Mouse (Mus musculus): ENCODE results near the gene Hoxb3. TPM values are rescaled to one million over a fixed set of nuclear protein-coding genes. Genes with fewer than 3 reads are reported as not detected.

Hoxb3 gene
- total RNA-seq, 2 experiments from 2014 or later = 0.89 to 1.6 TPM

- DNase-seq = no peak
Measured at GRCm38 (mm10) chr11:96340698-96341365, 17.7 kb downstream of the Hoxb3 start.

- no peak for DNase-seq
Measured at GRCm38 (mm10) chr11:96341701-96342575, 18.8 kb downstream of the Hoxb3 start.

DNA sequence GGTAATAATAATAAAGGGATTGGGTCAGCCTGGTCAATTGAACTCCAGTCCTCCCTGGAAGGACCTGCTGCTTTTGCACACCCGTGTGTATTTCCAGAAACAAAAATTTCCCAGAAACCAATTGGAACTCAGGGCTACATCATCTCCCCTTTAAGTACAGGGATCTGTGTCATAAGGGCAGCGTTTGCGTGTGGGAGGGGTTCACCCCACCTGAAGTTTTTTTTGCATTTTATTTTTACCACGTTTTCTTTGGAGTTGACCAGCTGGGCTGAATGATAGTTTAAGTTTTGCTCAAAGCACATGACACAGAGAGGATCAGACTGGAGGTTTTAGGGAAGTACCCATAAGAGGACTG is 19.4 kb downstream of the Hoxb3 start:
- DNase-seq = no peak

DNA sequence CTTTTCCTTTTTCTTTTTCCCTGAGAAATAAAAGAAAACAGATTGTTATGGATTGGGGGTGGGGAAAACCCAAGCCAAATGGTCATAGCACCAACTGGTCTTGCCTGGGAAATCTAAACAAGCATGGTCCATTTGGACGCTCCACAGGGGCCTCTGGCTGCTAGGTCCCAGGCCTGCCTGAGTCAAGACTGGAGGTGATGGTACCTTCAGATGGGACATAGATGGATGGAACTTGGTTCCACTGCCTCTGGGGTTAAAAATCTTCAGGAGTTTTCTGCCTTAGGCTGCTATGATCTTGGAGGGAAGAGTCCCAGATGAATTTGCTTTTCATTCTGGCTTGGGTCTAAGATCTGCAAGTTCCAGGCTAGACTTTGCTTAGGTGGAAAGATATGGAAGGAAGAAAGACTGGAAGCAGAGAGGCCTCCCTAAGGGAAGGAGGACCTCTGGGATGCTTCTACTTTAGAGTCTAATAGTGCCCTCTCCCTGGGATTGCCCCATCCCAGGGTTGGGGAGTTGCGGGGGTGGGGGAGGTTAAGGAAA is 20.1 kb downstream of the Hoxb3 start:
- no peak for DNase-seq

GRCm38 (mm10) chr11:96344061-96344877 is 21.1 kb downstream of the Hoxb3 start:
- DNase-seq = no peak

- DNase-seq = no peak
Measured at GRCm38 (mm10) chr11:96344878-96345159, 21.7 kb downstream of the Hoxb3 start.

DNA sequence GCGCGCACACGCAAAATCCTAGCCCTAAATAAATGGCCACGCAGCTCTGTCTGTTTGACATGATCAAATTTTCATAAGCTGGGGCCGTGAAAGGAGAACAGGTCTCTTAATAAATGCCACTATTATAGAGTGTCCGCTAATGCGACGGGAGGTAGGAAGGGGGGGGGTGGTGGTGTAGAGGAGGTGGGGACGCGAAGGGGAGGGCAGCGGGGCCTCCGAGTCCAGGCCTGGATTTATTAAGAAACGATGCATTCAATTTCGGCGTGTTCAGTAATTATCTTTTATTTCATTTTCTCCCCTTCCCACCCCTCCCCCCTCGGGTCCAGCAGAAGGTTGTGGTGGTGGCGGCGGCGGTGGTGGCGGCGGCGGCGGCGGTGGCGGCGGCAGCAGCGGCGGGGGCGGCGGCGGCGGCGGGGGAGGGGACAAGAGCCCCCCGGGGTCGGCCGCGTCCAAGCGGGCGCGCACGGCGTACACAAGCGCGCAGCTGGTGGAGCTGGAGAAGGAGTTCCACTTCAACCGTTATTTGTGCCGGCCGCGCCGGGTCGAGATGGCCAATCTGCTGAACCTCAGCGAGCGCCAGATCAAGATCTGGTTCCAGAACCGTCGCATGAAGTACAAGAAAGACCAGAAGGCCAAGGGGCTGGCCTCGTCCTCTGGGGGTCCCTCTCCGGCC is 22.2 kb downstream of the Hoxb3 start:
- DNase-seq = no peak

DNA sequence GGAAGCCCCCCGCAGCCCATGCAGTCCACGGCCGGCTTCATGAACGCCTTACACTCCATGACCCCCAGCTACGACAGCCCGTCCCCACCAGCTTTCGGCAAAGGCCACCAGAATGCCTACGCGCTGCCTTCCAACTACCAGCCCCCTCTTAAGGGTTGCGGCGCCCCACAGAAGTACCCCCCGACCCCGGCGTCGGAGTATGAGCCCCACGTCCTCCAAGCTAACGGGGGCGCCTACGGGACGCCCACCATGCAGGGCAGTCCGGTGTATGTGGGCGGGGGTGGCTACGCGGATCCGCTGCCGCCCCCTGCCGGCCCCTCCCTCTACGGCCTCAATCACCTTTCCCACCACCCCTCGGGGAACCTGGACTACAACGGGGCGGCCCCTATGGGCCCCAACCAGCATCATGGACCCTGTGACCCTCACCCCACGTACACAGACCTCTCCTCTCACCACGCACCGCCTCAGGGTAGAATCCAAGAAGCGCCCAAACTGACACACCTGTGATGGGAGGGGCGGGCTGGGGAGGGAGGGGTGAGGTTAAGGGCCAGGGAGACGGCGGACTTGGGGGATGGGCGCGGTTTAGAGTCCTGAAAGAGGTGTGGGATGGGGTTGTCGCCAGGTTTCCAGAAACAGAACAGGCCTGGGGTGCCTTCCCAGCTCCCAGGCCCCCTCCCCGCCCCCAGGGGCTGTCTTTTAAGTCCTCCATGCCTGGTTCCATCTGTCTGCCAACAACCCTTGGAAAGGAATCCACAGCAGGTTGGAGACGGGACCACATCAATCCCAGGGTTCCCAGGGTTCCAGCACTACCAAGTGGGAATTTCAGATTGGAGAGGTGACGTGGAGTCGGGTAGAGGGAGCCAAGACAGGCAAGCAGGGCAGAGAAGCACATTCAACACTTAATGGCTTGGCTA is 23.0 kb downstream of the Hoxb3 start:
- no peak for DNase-seq

- no peak for DNase-seq
Measured at GRCm38 (mm10) chr11:96346916-96347520, 23.9 kb downstream of the Hoxb3 start.

GRCm38 (mm10) chr11:96347717-96348116 is 24.6 kb downstream of the Hoxb3 start:
- DNase-seq = no peak

DNA sequence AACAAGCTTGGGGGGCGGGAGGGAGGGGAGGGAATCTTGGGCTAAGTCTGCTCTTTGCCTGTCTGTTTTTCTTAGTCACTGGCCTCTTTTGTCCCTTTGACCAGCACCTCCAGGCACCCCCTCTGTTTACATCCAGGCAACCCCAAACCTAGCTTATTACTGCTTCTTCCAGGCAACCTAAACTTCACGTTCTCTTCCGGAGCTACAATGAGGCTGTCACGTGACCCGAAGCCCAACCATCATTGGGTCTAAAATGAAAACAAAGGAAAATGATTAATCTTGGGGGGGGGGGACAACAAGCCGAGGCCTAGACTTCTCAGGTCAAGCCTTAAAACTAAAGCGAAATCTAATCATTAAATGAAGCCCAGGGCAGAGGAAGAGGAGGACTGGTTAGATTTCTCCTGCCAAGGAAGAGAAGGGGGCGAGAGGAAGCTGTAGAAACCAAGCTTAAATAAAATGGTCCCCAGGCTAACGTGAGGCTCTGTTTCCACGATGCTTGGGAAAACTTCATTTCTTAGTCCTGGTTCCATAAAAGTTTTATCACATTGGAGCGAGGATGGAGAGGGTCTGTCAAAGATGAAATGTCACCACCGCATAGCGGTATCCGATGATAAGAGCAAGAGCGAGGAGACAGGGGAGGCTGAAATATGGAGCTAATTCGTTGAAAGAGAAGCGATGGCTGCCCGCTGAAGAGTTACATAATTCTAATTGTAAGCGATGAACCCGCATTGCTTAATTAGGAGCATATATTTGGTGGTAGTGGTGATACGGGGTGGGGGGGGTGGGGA is 25.2 kb downstream of the Hoxb3 start:
- no peak for DNase-seq

DNA sequence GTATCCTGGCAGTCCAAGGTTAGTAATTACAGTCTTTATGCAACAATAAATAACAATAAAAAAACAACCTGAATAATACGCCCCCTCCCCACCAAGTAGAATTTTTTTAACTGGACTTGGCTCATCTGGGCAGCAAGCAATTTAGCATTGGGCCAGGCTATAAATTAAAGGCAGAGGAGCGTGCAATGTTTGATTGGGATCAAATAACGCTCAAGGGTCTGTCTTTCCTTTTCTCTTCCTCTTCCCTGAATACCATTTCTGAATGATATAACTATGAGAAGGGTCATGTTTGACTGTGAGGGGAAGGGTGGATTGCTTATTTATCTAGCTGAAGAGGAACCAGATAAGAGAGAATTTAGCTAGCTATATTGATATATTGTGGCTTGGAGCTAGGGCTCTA is 25.9 kb downstream of the Hoxb3 start:
- no peak for DNase-seq

- no peak for DNase-seq
Measured at GRCm38 (mm10) chr11:96349491-96350340, 26.6 kb downstream of the Hoxb3 start.

- no peak for DNase-seq
Measured at GRCm38 (mm10) chr11:96350341-96350624, 27.2 kb downstream of the Hoxb3 start, which contains the start of gene Hoxb2. TSS of gene Hoxb2 (plus strand) at chr11:96350525.

- no peak for DNase-seq
Measured at GRCm38 (mm10) chr11:96350791-96351190, 27.7 kb downstream of the Hoxb3 start.

DNA sequence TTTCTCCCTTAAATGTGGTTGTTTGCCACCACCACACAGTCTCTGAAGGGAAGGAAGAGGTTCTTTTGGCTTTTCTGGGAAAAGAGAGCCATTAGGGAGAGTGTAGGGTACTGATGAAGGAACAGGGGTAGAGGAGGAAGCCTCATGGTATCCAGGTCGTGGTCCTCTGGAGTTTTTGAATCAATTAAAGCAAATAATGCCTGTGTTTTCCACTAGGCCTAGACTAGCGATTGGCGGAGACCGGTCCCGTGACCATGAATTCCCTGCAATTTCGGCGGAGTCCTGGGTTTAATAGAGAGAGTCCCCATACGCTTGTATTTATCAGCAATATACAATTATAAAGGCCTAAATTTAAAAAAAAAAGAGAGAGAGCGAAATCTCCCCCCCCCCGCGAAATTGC is 28.2 kb downstream of the Hoxb3 start:
- no peak for DNase-seq

GRCm38 (mm10) chr11:96351831-96352230 is 28.7 kb downstream of the Hoxb3 start:
- DNase-seq = no peak

- DNase-seq = peak; percentile 34
Measured at GRCm38 (mm10) chr11:96352691-96353521, 29.8 kb downstream of the Hoxb3 start.
